Mouse (Mus musculus) embryonic facial prominence, embryonic 10.5 days (tissue): ENCODE results near the gene Cct7. TPM values are rescaled to one million over a fixed set of nuclear protein-coding genes. Genes with fewer than 3 reads are reported as not detected.
A peak's percentile ranks its signal among the peaks of the same experiment; 100 is the strongest.

Experiments
- DNase-seq: peaks from one replicate; pipeline ENCODE4 v3.0.0-alpha.2; 2017; ENCODE audit warnings: low spot score
- H3K27ac ChIP-seq: fragments of 300-500 bp; sonication (generic); replicated peaks from 2 replicates; pipeline ENCODE4 v1.5.1; 2016; ENCODE audit warnings: mild to moderate bottlenecking
- H3K27me3 ChIP-seq: fragments of 300-500 bp; sonication (generic); replicated peaks from 2 replicates; pipeline ENCODE4 v1.6.1; 2016; ENCODE audit warnings: low read depth, mild to moderate bottlenecking; ENCODE audit not compliant: poor library complexity, severe bottlenecking
- H3K36me3 ChIP-seq: fragments of 300-500 bp; sonication (generic); replicated peaks from 2 replicates; pipeline ENCODE4 v1.6.1; 2016; ENCODE audit warnings: mild to moderate bottlenecking, moderate library complexity
- H3K4me1 ChIP-seq: fragments of 300-500 bp; sonication (generic); 2 replicates; pipeline ENCODE4 v1.6.1; 2016
- H3K4me3 ChIP-seq: fragments of 300-500 bp; sonication (generic); 2 replicates; pipeline ENCODE4 v1.5.1; 2016; ENCODE audit warnings: mild to moderate bottlenecking, moderate library complexity
- H3K9me3 ChIP-seq: fragments of 300-500 bp; sonication (generic); 2 replicates; pipeline ENCODE4 v1.6.1; 2016; ENCODE audit warnings: mild to moderate bottlenecking
- WGBS: fragments of 180-500 bp; shearing (Covaris S2); methylation state at CpG from one replicate; pipeline ENCODE4 v1.1.7; 2016; 5-methylcytosine and 5-hydroxymethylcytosine counted together
- polyA plus RNA-seq: library from polyadenylated mRNA; unstranded; fragments of >200 nt; fragmentation: Nextera tagmentation; extraction: Ambion mirVana; gene quantifications from 2 replicates; pipeline ENCODE4 v1.2.1, GENCODE M21; 2016

Gene Cct7
- polyA plus RNA-seq, 1 experiment from 2014 or later: 784 TPM

DNA sequence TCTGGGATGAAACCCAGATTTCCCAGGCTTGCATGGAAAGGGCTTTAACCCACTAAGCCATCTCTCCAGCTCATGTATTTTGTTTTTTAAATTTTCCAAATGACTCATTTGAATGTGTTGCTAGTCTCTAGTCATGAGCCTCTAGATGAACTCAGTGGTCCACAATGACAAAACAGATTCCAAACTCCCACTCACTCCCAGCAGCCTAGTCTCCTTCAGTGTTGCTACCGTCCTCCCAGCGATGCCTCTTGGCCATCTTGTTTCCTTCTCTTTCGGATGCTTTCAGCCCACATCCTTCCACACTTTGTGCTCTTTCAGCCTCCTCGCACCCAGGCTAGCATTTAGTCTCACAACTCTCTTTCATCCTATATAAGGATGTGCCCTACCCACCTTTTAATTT, 38.9 kb downstream of the Cct7 start:
- H3K27me3 ChIP-seq: peaks cover 35% of the 10 kb centered on the region
- no peak overlapping the region for H3K27ac ChIP-seq
- DNase-seq: no peak
- H3K36me3 ChIP-seq: no peaks in the 10 kb centered on the region
- no peak overlapping the region for H3K4me3 ChIP-seq
- WGBS: 89% methylated on average over 4 of the region's 4 CpGs
- H3K4me1 ChIP-seq: peaks cover 15% of the 10 kb centered on the region
- no peaks in the 10 kb centered on the region for H3K9me3 ChIP-seq

DNA sequence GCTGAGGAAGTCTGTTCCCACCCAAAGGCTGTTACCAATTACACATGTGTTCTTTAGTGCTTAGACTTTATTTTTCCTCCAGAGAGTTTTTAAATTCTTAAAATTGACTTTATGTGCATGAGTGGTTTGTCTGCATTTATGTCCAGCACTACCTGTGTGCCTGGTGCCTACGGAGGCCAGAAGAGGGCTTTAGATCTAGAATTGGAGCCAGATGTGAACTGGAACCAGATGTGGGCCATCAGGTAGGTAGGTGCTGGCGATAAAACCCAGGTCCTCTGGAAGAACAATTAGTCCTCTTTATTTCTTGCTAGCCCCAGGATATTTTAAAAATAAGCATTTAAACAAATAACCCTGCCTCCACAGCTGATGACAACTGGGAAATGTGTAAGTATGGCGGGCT, 40.3 kb downstream of the Cct7 start:
- Histone ChIP-seq H3K36me3 (no peaks in the 10 kb centered on the region), H3K4me3 (no peak overlapping the region), H3K4me1 (peaks cover 15% of the 10 kb centered on the region), H3K27me3 (peaks cover 21% of the 10 kb centered on the region), H3K9me3 (no peaks in the 10 kb centered on the region), H3K27ac (no peak overlapping the region)
- no peak for DNase-seq
- WGBS: 57% methylated on average over 3 of the region's 3 CpGs

DNA sequence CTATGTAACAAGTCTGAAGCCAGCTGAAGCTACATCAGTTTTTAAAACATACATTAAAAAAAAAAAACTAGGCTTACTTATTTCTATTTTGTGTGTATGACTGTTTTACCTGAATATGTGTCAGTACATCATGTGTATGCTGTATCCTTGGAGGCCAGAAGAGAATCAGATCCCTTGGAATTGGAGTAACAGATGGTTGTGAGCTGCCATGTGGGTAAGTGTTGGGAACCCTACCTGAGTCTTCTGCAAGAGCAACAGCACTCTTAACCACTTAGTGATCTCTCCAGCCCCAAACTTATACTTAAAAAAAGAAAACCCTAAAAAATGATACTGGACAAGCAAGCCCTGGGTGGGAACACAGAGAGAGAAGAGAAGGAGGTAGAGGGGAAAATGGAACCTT, 45.7 kb downstream of the Cct7 start:
- DNase-seq: no peak
- H3K27ac ChIP-seq: no peak overlapping the region
- peaks cover 7% of the 10 kb centered on the region for H3K4me1 ChIP-seq
- no peaks in the 10 kb centered on the region for H3K9me3 ChIP-seq
- H3K27me3 ChIP-seq: peaks cover 17% of the 10 kb centered on the region
- no peaks in the 10 kb centered on the region for H3K36me3 ChIP-seq
- no peak overlapping the region for H3K4me3 ChIP-seq

DNA sequence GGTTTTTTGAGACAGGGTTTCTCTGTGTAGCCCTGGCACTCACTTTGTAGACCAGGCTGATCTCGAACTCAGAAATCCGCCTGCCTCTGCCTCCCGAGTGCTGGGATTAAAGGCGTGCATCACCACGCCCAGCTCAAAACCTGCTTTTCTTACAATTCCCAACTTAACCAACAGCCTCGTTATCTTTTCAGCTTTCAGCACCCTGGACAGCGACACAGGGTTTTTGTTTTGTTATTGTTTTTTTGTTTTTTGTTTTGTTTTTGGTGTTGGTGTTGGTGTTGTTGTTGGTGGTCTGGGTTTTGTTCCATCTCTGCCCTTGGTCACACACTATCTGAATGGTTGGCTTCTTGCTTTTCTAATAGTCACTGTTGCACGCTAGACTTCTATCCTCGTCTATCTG, 46.8 kb downstream of the Cct7 start:
- peak; percentile 39 for DNase-seq
- H3K36me3 ChIP-seq: no peaks in the 10 kb centered on the region
- no peak overlapping the region for H3K27ac ChIP-seq
- peaks cover 29% of the 10 kb centered on the region for H3K27me3 ChIP-seq
- WGBS: 67% methylated on average over 9 of the region's 9 CpGs
- H3K4me1 ChIP-seq: peaks cover 19% of the 10 kb centered on the region
- H3K9me3 ChIP-seq: no peaks in the 10 kb centered on the region
- H3K4me3 ChIP-seq: no peak overlapping the region

DNA sequence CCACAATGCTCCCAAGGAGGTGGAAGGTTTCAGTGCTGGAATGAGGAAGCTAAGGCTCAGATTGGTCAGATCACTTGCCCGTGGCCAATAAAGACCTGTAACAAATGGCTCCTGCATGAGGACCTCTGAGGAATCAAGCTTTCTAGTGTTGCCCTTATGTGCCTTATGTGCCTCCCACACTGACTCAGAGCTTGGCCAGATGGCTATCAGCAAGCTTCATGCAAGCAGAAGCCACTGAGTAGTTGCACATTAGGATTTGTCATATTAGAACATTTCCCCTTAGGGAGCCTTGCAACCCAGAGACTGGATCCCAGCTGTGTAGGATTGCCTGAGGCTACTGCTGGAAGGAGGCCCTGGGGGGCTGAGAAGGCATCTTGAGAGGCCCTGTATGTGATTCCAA, 49.1 kb downstream of the Cct7 start:
- 81% methylated on average over 1 of the region's 1 CpGs for WGBS
- Histone ChIP-seq H3K27me3 (peaks cover 51% of the 10 kb centered on the region), H3K4me3 (no peak overlapping the region), H3K4me1 (peaks cover 21% of the 10 kb centered on the region), H3K27ac (no peak overlapping the region), H3K36me3 (no peaks in the 10 kb centered on the region), H3K9me3 (no peaks in the 10 kb centered on the region)
- DNase-seq: no peak

DNA sequence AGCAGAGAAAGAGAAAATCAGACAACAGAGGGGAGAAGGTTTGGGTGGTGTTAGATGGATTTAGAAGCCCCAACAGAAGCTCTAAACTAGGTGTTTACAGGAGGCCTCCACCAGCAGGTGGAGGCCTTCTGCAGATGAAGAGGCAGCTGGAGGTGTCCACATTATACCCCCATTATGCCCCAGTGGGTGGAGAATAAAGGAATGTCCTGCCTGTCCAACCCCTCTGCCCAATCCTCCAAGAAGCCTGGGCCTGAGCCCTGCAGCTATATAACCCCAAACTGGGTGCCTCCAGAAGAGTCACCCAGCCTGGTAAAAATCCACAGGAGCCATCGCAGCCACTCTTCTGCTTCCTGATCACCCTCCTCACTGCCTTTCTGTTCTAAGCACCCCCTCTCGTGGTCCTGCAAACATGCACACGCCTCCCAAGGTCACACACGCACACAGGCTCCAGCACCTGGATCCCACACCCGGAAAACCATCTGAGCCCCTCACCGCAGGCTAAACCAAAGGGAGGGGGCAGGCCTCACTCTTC, 50.3 kb downstream of the Cct7 start:
- peak overlapping the region; percentile 83 for H3K4me3 ChIP-seq
- H3K27ac ChIP-seq: no peak overlapping the region
- H3K4me1 ChIP-seq: peaks cover 21% of the 10 kb centered on the region
- H3K9me3 ChIP-seq: no peaks in the 10 kb centered on the region
- peaks cover 59% of the 10 kb centered on the region for H3K27me3 ChIP-seq
- 12% methylated on average over 6 of the region's 6 CpGs for WGBS
- no peaks in the 10 kb centered on the region for H3K36me3 ChIP-seq
- DNase-seq: no peak

DNA sequence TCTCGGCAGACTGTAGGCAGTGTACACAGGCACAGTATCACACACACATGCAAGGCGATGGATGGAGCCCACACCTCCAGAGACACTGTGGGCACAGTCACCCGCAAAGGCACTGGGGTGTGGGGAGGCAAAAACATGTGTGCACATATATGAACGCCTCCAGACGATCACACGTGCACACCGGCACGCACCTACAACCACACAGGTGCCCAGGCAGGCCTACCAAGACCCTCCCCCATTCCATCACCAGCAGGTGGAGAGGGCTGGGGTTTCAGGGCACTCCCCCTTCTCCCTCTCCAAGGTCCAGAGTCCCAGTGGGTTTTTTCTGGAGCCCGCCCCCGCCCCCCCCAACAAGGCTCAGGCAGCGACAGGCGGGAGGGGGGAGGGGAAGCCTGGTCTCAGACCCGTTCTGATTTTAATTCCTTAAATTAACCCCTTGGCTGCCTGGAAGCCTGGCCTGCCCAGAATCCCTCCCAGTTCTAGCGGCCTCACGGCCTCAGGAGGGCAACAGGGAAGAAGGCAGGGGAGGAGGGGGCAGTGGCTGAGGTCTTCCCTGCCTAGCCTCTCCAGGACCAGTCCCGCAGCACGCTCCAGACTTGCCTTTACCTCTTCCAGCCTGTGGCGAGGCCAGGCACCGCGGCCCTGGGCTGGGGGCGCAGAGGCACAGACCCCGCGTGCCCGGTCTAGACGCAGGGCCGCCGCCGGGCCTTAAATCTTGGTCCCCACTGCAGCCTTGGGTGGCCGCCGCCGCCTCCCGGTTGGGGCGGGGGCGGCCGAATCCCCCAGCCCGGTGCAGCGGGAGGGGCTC, 51.0 kb downstream of the Cct7 start:
- Histone ChIP-seq H3K4me3 (peak overlapping the region; percentile 83), H3K4me1 (peaks cover 21% of the 10 kb centered on the region), H3K36me3 (no peaks in the 10 kb centered on the region), H3K27ac (peak overlapping the region; percentile 80), H3K9me3 (no peaks in the 10 kb centered on the region), H3K27me3 (peaks cover 59% of the 10 kb centered on the region)
- under 1% methylated on average over 37 of the region's 37 CpGs for WGBS
- DNase-seq: peak; percentile 58

DNA sequence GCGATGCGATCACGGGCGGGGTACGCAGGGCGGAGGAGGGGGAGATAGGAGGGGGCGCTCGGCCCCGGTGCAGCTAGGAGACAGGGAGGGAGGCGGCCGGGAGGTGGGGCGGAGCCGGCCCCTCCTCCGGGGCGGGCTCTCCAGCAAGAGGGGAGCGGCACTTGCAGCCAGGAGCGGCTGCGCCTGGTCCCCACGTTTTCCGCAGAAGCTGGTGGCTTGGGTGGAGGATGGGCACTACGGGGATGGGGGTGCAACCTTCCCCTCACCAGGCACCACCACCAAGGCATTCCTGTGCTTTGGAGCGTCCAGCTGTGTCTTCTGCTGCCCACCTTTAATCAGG, 51.6 kb downstream of the Cct7 start, which contains the start of gene Fbxo41:
Fbxo41 (minus strand) TSS at position 84 of the 340 bp plus-strand sequence.
- Histone ChIP-seq H3K4me3 (peak within 1 kb of the TSS; percentile 83), H3K27ac (peak within 1 kb of the TSS; percentile 80), H3K36me3 (no peaks in the 10 kb centered on the region), H3K9me3 (no peaks in the 10 kb centered on the region), H3K4me1 (peaks cover 21% of the 10 kb centered on the region), H3K27me3 (peaks cover 62% of the 10 kb centered on the region)
- 0% methylated on average over 22 of the region's 22 CpGs for WGBS
- DNase-seq: peak; percentile 74

DNA sequence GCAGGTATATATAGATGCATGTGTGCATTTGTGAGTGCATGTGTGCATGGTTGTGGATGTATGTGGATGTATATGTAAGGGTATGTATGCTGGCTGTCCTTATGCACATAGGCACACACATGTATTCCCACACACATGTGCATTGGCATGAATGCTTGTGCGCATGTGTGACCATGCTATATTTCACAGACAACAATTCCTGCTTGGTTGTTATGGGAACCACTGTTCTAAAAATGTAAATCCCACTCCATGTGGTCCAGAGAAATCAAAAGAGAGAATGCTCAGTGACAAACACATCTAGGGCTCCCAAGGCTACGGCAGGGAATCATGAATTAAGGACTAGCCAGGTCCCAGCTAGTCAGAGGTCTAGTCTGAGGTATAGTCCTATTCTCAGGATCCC, 53.6 kb downstream of the Cct7 start:
- WGBS: 84% methylated on average over 2 of the region's 2 CpGs
- Histone ChIP-seq H3K27ac (no peak overlapping the region), H3K9me3 (no peaks in the 10 kb centered on the region), H3K27me3 (peaks cover 81% of the 10 kb centered on the region), H3K4me3 (no peak overlapping the region), H3K36me3 (no peaks in the 10 kb centered on the region), H3K4me1 (peaks cover 21% of the 10 kb centered on the region)
- no peak for DNase-seq

DNA sequence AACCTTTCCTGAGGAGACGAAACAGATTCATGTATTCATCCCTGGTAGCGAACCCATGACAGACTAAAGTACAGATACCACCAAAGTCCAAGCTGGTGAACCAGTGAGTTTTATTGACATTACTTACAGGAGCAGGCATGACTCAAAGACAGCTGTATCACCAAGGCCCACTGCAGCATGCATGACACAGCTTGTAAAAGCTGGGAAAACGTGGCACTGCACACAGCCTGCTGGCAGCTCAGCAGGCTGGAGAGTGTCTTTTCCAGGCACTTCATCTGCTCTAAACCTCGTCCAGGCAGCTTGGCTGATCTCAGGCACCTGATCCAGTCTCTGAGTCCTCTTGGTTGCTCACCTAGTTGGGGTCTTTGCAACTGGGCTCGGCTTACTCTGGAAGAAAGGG, 57.3 kb downstream of the Cct7 start:
- Histone ChIP-seq H3K27me3 (peaks cover 85% of the 10 kb centered on the region), H3K27ac (no peak overlapping the region), H3K36me3 (no peaks in the 10 kb centered on the region), H3K4me1 (peaks cover 25% of the 10 kb centered on the region), H3K4me3 (no peak overlapping the region), H3K9me3 (no peaks in the 10 kb centered on the region)
- WGBS: 37% methylated on average over 5 of the region's 5 CpGs
- no peak for DNase-seq

DNA sequence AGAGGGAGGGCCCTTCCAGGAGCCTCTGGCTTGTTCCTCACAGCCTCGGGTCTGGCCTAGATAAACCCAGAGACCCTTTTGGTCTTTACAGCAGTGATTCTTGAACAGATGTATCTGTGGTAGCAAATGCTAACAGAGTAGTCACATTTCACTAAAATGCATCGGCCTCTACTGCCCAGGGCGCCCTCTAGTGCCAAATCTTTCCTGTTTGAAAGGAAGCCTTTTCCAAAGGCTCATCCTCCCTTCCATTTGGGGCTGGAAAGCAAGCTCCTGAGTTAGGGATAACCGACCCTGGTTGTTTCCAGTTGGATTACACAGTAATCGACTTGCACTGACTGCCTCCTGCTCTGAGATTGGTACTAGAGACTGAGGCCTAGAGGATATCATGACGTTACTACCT, 59.2 kb downstream of the Cct7 start:
- H3K27me3 ChIP-seq: peaks cover 85% of the 10 kb centered on the region
- H3K4me1 ChIP-seq: peaks cover 28% of the 10 kb centered on the region
- no peaks in the 10 kb centered on the region for H3K36me3 ChIP-seq
- H3K27ac ChIP-seq: no peak overlapping the region
- no peaks in the 10 kb centered on the region for H3K9me3 ChIP-seq
- WGBS: 2% methylated on average over 6 of the region's 6 CpGs
- H3K4me3 ChIP-seq: no peak overlapping the region
- peak; percentile 51 for DNase-seq

DNA sequence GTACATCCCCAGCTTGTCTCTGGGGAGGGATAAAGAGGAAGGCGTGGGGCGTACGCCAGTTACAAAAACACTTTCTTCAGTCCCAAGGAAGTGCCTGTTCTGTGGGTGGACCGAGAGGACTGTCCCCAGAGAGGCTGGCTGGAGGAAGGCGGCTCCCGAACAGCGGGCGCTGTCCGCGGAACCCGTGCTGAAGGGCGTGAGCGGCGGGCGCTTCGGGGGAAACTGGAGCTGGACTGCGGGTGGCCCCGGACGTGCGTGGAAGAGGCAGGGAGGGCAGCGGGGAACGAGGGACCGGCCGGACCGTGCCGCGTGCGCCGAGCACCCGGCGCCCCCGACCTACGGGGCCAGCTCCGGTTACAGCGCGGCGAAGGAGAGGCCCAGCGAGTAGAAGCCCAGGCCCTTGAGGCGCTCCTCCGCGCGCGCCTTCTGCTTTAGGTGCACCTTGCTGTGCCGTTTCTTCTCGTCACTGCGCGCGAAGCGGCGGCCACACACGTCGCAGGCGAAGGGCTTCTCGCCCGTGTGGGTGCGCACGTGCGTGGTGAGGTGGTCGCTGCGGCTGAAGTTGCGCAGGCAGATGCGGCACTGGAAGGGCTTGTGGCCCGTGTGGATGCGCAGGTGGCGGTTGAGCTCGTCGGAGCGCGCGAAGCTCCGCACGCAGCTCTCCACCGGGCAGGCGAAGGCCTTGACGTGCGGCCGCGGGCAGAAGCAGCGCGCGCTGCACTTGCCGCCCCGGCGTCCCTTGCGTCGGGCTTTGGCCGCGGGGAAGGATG, 60.2 kb downstream of the Cct7 start:
- peak; percentile 79 for DNase-seq
- Histone ChIP-seq H3K27me3 (peaks cover 88% of the 10 kb centered on the region), H3K9me3 (no peaks in the 10 kb centered on the region), H3K27ac (no peak overlapping the region), H3K36me3 (no peaks in the 10 kb centered on the region), H3K4me3 (peak overlapping the region; percentile 61), H3K4me1 (peaks cover 28% of the 10 kb centered on the region)
- under 1% methylated on average over 88 of the region's 88 CpGs for WGBS

DNA sequence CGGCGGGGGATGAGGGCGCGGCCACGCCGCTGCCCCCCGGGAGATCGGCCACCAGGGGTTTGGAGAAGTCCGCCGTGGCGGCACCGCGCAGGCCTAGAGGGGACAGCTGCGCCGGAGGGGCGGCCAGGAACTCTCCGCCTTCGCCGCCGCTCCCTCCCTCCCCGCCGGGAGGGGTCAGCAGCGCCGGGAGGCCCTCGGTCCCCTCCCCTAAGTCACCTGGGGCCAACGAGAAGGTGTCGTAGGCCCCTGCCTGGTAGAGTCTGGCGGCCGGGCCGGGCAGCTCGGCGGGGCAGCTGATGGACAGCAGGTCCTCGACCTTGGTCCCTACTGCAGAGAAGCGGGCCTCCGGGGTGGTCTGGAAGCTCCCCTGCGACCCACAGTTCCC, 60.7 kb downstream of the Cct7 start:
- H3K9me3 ChIP-seq: no peaks in the 10 kb centered on the region
- H3K27me3 ChIP-seq: peaks cover 94% of the 10 kb centered on the region
- H3K4me1 ChIP-seq: peaks cover 28% of the 10 kb centered on the region
- WGBS: under 1% methylated on average over 36 of the region's 36 CpGs
- no peak overlapping the region for H3K27ac ChIP-seq
- no peak for DNase-seq
- H3K36me3 ChIP-seq: no peaks in the 10 kb centered on the region
- H3K4me3 ChIP-seq: peak overlapping the region; percentile 61
